Mouse (Mus musculus) megakaryocyte, embryonic 14.5 days (primary cell): ENCODE measurements around the gene 2310007B03Rik. TPM values are rescaled to one million over a fixed set of nuclear protein-coding genes. Genes with fewer than 3 reads are reported as not detected.

Experiments used
- H3K27me3 ChIP-seq: replicated peaks from 2 replicates; pipeline ENCODE3; 2012; ENCODE audit warnings: inconsistent platforms
- H3K36me3 ChIP-seq: replicated peaks from 2 replicates; pipeline ENCODE3; 2012; ENCODE audit warnings: low read length, inconsistent platforms, mixed read lengths
- H3K4me1 ChIP-seq: 2 replicates; pipeline ENCODE4 v1.6.1; 2012; ENCODE audit warnings: inconsistent platforms
- H3K4me3 ChIP-seq: replicated peaks from 2 replicates; pipeline ENCODE3; 2012; ENCODE audit warnings: moderate library complexity, mild to moderate bottlenecking, inconsistent platforms
- H3K9me3 ChIP-seq: 2 replicates; pipeline ENCODE4 v1.6.1; 2012; ENCODE audit warnings: inconsistent platforms
- FLI1 ChIP-seq: IDR thresholded peaks from 2 replicates; pipeline ENCODE4 v1.6.1; 2012; ENCODE audit warnings: low read length, inconsistent platforms, mixed read lengths
- GATA1 ChIP-seq: IDR thresholded peaks from 3 replicates; pipeline ENCODE4 v1.6.1; 2012; ENCODE audit warnings: mixed read lengths, low read length, inconsistent platforms, borderline replicate concordance
- polyA plus RNA-seq: library from polyadenylated mRNA; stranded (reverse); fragments of >175 nt; gene quantifications from 2 replicates; pipeline ENCODE4 v1.2.3, GENCODE M21; 2012; ENCODE audit warnings: low replicate concordance; ENCODE audit not compliant: insufficient read depth

The 2310007B03Rik gene
- polyA plus RNA-seq, 1 experiment = not detected

DNA sequence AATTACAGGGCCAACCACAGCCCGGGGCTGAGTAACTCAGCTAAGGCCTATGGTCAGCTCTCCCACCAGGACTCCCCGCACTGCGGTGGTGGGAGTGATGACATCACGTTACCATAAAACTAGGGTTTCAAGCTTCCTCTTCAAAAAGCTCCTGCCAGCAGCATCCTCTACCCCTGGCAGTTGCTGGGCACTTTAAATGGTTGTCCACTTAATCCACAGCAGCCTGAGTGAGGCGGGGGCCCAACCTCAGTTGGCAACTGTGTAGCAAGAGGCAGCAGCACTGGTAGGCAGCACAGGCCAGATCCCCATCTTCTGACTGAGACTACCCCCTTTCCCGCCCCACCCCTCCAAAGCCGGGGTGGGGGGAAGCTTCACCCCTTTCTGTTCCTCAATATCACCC is 58.0 kb downstream of the 2310007B03Rik start:
- H3K27me3 ChIP-seq = peaks cover 66% of the 10 kb centered on the region
- peaks cover 7% of the 10 kb centered on the region; the same call in 1 of the 2 replicates for H3K9me3 ChIP-seq
- no peaks in the 10 kb centered on the region for H3K36me3 ChIP-seq
- TF ChIP-seq FLI1 = no peak
- TF ChIP-seq GATA1 = no peak
- no peak overlapping the region for H3K4me3 ChIP-seq
- H3K4me1 ChIP-seq = peaks cover 15% of the 10 kb centered on the region; the same call in 1 of the 2 replicates

GRCm38 (mm10) chr1:93101571-93102061 is 59.1 kb downstream of the 2310007B03Rik start, which contains the start of gene Kif1a:
Kif1a (minus strand) TSS chr1:93101951.
- Histone ChIP-seq H3K4me1 (peaks cover 15% of the 10 kb centered on the region; the same call in 1 of the 2 replicates), H3K9me3 (peaks cover 7% of the 10 kb centered on the region; the same call in 1 of the 2 replicates), H3K36me3 (no peaks in the 10 kb centered on the region), H3K27me3 (peaks cover 72% of the 10 kb centered on the region), H3K4me3 (peak within 1 kb of the TSS; percentile 53)
- TF ChIP-seq GATA1 = no peak
- no peak for TF ChIP-seq FLI1

Other genes with a start within 250 kb of the 2310007B03Rik start
- 12.4 and 15.0 TPM in 2 replicates for gene Capn10, start 226.6 kb downstream of the 2310007B03Rik start, polyA plus RNA-seq
- 1.1 TPM in 1 of 2 replicates, not detected in the other for gene Gpr35, start 210.1 kb downstream of the 2310007B03Rik start, polyA plus RNA-seq
- gene Aqp12, start 154.6 kb downstream of the 2310007B03Rik start, polyA plus RNA-seq = 0.39 TPM in 1 of 2 replicates, not detected in the other
- gene Kif1a, start 59.0 kb downstream of the 2310007B03Rik start, polyA plus RNA-seq = 0.07 TPM in 1 of 2 replicates, not detected in the other
- not detected in 2 replicates for gene Agxt, start 25.7 kb downstream of the 2310007B03Rik start, polyA plus RNA-seq
- not detected in 2 replicates for gene Crocc2, start 7.8 kb upstream of the 2310007B03Rik start, polyA plus RNA-seq
- 0.03 TPM in 1 of 2 replicates, not detected in the other for gene Sned1, start 74.9 kb upstream of the 2310007B03Rik start, polyA plus RNA-seq
- 2.8 TPM in 1 of 2 replicates, not detected in the other for gene Mterf4, start 145.0 kb upstream of the 2310007B03Rik start, polyA plus RNA-seq
- gene Ppp1r7, start 181.9 kb upstream of the 2310007B03Rik start, polyA plus RNA-seq = 6.9 and 18.6 TPM in 2 replicates
- gene Pask, start 182.5 kb upstream of the 2310007B03Rik start, polyA plus RNA-seq = 0.30 and 0.83 TPM in 2 replicates
- gene Ano7, start 213.0 kb upstream of the 2310007B03Rik start, polyA plus RNA-seq = 0.02 TPM in 1 of 2 replicates, not detected in the other